Mouse (Mus musculus): ENCODE results near the gene Ap1g2. TPM values are rescaled to one million over a fixed set of nuclear protein-coding genes. Genes with fewer than 3 reads are reported as not detected.

Gene Ap1g2
- polyA plus RNA-seq, 1 experiment from 2014 or later = 10.2 TPM

GRCm38 (mm10) chr14:55095263-55095662, 11.1 kb downstream of the Ap1g2 start:
- Histone ChIP-seq H3K9ac (peak overlapping the region; percentile 63), H3K4me3 (replicated peaks) (peak overlapping the region; percentile 47), H3K4me1 (peaks cover 49% of the 10 kb centered on the region), H3K27ac (peak overlapping the region; percentile 67), H3K27me3 (0 out of 2 replicates have a peak, but pooled peaks cover 3% of the 10 kb centered on the region), H3K36me3 (replicated peaks) (0 out of 2 replicates have a peak, but pooled peaks cover 16% of the 10 kb centered on the region), H3K4me2 (peak overlapping the region; percentile 72), H3K9me3 (no peaks in the 10 kb centered on the region)
- 57% methylated on average over 9 of the region's 9 CpGs for WGBS
- ATAC-seq (ENCODE audit: low FRiP score) = no peak

- H3K27ac ChIP-seq = peak within 1 kb of the TSS; percentile 67
- H3K9me3 ChIP-seq = no peaks in the 10 kb centered on the region
- 0 out of 2 replicates have a peak, but pooled peaks cover 16% of the 10 kb centered on the region for H3K36me3 ChIP-seq (replicated peaks)
- H3K4me3 ChIP-seq (replicated peaks) = peak within 1 kb of the TSS; percentile 47
- H3K4me1 ChIP-seq = peaks cover 54% of the 10 kb centered on the region
- peak; percentile 60 for ATAC-seq (ENCODE audit: low FRiP score)
- WGBS = 2% methylated on average over 30 of the region's 30 CpGs
- H3K27me3 ChIP-seq = 0 out of 2 replicates have a peak, but pooled peaks cover 3% of the 10 kb centered on the region
- peak within 1 kb of the TSS; percentile 72 for H3K4me2 ChIP-seq
- H3K9ac ChIP-seq = peak within 1 kb of the TSS; percentile 63
These were observed 11.6 kb downstream of the Ap1g2 start, which contains the start of gene Thtpa for GRCm38 (mm10) chr14:55094704-55095231. Gene Thtpa (plus strand): TSS chr14:55094784.

GRCm38 (mm10) chr14:55093927-55094326, 12.5 kb downstream of the Ap1g2 start:
- 40% methylated on average over 6 of the region's 6 CpGs for WGBS
- Histone ChIP-seq H3K4me1 (peaks cover 62% of the 10 kb centered on the region), H3K27ac (no peak overlapping the region), H3K9me3 (no peaks in the 10 kb centered on the region), H3K27me3 (0 out of 2 replicates have a peak, but pooled peaks cover 3% of the 10 kb centered on the region), H3K9ac (no peak overlapping the region), H3K4me2 (peak overlapping the region; percentile 72), H3K36me3 (replicated peaks) (0 out of 2 replicates have a peak, but pooled peaks cover 9% of the 10 kb centered on the region), H3K4me3 (replicated peaks) (no peak overlapping the region)
- no peak for ATAC-seq (ENCODE audit: low FRiP score)

GRCm38 (mm10) chr14:55092011-55092577, 14.3 kb downstream of the Ap1g2 start, which contains the start of gene Zfhx2:
Gene Zfhx2 (minus strand): TSS chr14:55092324.
- H3K9me3 ChIP-seq = no peaks in the 10 kb centered on the region
- peaks cover 65% of the 10 kb centered on the region for H3K4me1 ChIP-seq
- peaks cover 3% of the 10 kb centered on the region; the same call in 1 of the 2 replicates for H3K27me3 ChIP-seq
- peak; percentile 92 for ATAC-seq (ENCODE audit: low FRiP score)
- under 1% methylated on average over 33 of the region's 34 CpGs for WGBS
- peak within 1 kb of the TSS; percentile 73 for H3K4me3 ChIP-seq (replicated peaks)
- peak within 1 kb of the TSS; percentile 95 for H3K9ac ChIP-seq
- peak within 1 kb of the TSS; percentile 95 for H3K27ac ChIP-seq
- no peaks in the 10 kb centered on the region for H3K36me3 ChIP-seq (replicated peaks)
- peak within 1 kb of the TSS; percentile 80 for H3K4me2 ChIP-seq

- Histone ChIP-seq H3K9ac (peak overlapping the region; percentile 95), H3K9me3 (no peaks in the 10 kb centered on the region), H3K27me3 (peaks cover 3% of the 10 kb centered on the region; the same call in 1 of the 2 replicates), H3K4me2 (peak overlapping the region; percentile 80), H3K4me1 (peaks cover 62% of the 10 kb centered on the region), H3K4me3 (replicated peaks) (peak overlapping the region; percentile 73), H3K27ac (peak overlapping the region; percentile 95), H3K36me3 (replicated peaks) (no peaks in the 10 kb centered on the region)
- no peak for ATAC-seq (ENCODE audit: low FRiP score)
- WGBS = under 1% methylated on average over 34 of the region's 34 CpGs
These were observed 15.1 kb downstream of the Ap1g2 start for GRCm38 (mm10) chr14:55091209-55091865.

GRCm38 (mm10) chr14:55089199-55089947, 17.0 kb downstream of the Ap1g2 start:
- no peaks in the 10 kb centered on the region for H3K36me3 ChIP-seq (replicated peaks)
- no peak for ATAC-seq (ENCODE audit: low FRiP score)
- H3K4me1 ChIP-seq = peaks cover 64% of the 10 kb centered on the region
- peak overlapping the region; percentile 80 for H3K4me2 ChIP-seq
- H3K4me3 ChIP-seq (replicated peaks) = peak overlapping the region; percentile 73
- 0 out of 2 replicates have a peak overlapping the region, but pooled peaks have one; percentile 53 for H3K27ac ChIP-seq
- 58% methylated on average over 13 of the region's 13 CpGs for WGBS
- H3K27me3 ChIP-seq = peaks cover 3% of the 10 kb centered on the region; the same call in 1 of the 2 replicates
- H3K9me3 ChIP-seq = no peaks in the 10 kb centered on the region
- H3K9ac ChIP-seq = no peak overlapping the region

- Histone ChIP-seq H3K4me3 (replicated peaks) (no peak overlapping the region), H3K9me3 (no peaks in the 10 kb centered on the region), H3K4me1 (peaks cover 59% of the 10 kb centered on the region), H3K27me3 (no peaks in the 10 kb centered on the region; the same call in 1 of the 2 replicates), H3K36me3 (replicated peaks) (no peaks in the 10 kb centered on the region), H3K4me2 (no peak overlapping the region), H3K9ac (no peak overlapping the region), H3K27ac (peak overlapping the region; percentile 65)
- ATAC-seq (ENCODE audit: low FRiP score) = no peak
- WGBS = 87% methylated on average over 6 of the region's 6 CpGs
These were observed 20.3 kb downstream of the Ap1g2 start for GRCm38 (mm10) chr14:55086009-55086514.

- ATAC-seq (ENCODE audit: low FRiP score) = peak; percentile 67; the same call in 1 of the 2 replicates
- Histone ChIP-seq H3K4me1 (peaks cover 55% of the 10 kb centered on the region), H3K36me3 (replicated peaks) (no peaks in the 10 kb centered on the region), H3K4me2 (no peak overlapping the region), H3K27me3 (no peaks in the 10 kb centered on the region; the same call in 1 of the 2 replicates), H3K4me3 (replicated peaks) (no peak overlapping the region), H3K9me3 (no peaks in the 10 kb centered on the region), H3K9ac (no peak overlapping the region), H3K27ac (peak overlapping the region; percentile 65)
- WGBS = 34% methylated on average over 9 of the region's 9 CpGs
These were observed 20.9 kb downstream of the Ap1g2 start for GRCm38 (mm10) chr14:55085324-55086008.

- WGBS = 80% methylated on average over 6 of the region's 6 CpGs
- ATAC-seq (ENCODE audit: low FRiP score) = no peak
- Histone ChIP-seq H3K9ac (no peak overlapping the region), H3K36me3 (replicated peaks) (no peaks in the 10 kb centered on the region), H3K4me2 (no peak overlapping the region), H3K27ac (no peak overlapping the region), H3K4me1 (peaks cover 55% of the 10 kb centered on the region), H3K4me3 (replicated peaks) (no peak overlapping the region), H3K27me3 (no peaks in the 10 kb centered on the region; the same call in 1 of the 2 replicates), H3K9me3 (no peaks in the 10 kb centered on the region)
These were observed 22.9 kb downstream of the Ap1g2 start for GRCm38 (mm10) chr14:55083481-55083880.

GRCm38 (mm10) chr14:55081105-55081504, 25.3 kb downstream of the Ap1g2 start:
- Histone ChIP-seq H3K9me3 (no peaks in the 10 kb centered on the region), H3K4me3 (replicated peaks) (no peak overlapping the region), H3K9ac (no peak overlapping the region; the same call in 1 of the 2 replicates), H3K27me3 (peaks cover 7% of the 10 kb centered on the region; the same call in 1 of the 2 replicates), H3K4me2 (no peak overlapping the region), H3K27ac (no peak overlapping the region), H3K4me1 (peaks cover 61% of the 10 kb centered on the region), H3K36me3 (replicated peaks) (no peaks in the 10 kb centered on the region)
- 40% methylated on average over 5 of the region's 5 CpGs for WGBS
- ATAC-seq (ENCODE audit: low FRiP score) = no peak

All from forebrain, embryonic 12.5 days (tissue).